Mouse (Mus musculus) kidney, adult 9 months (tissue): ENCODE results near the gene Tex19.1.
A peak's percentile ranks its signal among the peaks of the same experiment; 100 is the strongest.

Experiments used
- DNase-seq: peaks from one replicate; pipeline ENCODE4 v3.0.0; 2022

The Tex19.1 gene

DNA sequence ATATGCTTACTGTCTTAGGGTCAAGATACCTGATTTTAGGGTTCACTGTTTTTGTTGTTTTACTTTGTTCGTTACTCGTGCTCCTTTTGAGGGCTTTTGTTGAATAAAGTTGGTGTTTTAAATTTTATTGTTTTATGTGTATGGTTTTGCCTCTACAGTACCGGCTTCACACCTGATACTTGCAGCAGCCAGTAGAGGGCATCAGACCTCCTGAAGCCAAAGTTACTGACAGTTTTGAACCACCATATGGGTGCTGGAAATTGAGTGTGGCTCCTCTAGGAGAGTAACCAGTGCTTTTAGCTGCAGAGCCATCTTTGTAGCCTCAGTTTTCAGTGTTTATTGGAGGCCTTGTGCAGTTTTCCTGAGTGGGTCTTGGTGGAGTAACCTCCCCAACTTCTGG is 2.2 kb downstream of the Tex19.1 start:
- DNase-seq: no peak

- DNase-seq: no peak
Observed at GRCm38 (mm10) chr11:121154203-121154602, 8.3 kb downstream of the Tex19.1 start.

DNA sequence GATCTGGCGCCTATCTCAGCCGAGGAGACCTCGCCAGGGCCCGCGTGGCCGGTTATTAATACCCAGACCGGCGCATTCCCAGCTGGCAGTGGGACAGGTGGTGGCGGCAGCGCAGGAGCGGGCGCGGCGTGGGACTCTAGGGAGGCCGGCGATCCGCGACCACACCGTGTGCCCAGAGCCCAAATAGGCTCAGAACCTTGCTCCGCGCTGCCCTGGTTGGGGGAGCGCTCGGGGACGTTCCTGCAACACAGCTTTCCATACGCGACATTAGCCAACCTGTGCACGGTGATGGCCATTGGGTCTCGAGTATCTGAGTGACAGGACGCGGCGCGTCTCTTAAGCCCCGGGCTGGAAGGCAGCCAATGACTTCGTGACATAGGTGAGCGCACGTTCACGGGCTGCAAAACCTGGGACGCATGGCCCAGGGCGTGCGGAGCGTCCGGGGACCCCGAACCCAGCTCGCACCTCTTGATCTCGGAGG is 10.5 kb downstream of the Tex19.1 start:
- no peak for DNase-seq

GRCm38 (mm10) chr11:121159971-121160370 is 14.0 kb downstream of the Tex19.1 start, which contains the start of gene Uts2r:
Uts2r (plus strand) TSS chr11:121160271.
- DNase-seq: no peak

GRCm38 (mm10) chr11:121160636-121161346 is 14.8 kb downstream of the Tex19.1 start:
- no peak for DNase-seq

- DNase-seq: no peak
Observed at GRCm38 (mm10) chr11:121163751-121164150, 17.8 kb downstream of the Tex19.1 start.

- DNase-seq: no peak
Observed at GRCm38 (mm10) chr11:121173203-121173602, 27.3 kb downstream of the Tex19.1 start.

- no peak for DNase-seq
Observed at GRCm38 (mm10) chr11:121174234-121174633, 28.3 kb downstream of the Tex19.1 start.

- peak; percentile 53 for DNase-seq
Observed at GRCm38 (mm10) chr11:121176285-121177270, 30.6 kb downstream of the Tex19.1 start.

GRCm38 (mm10) chr11:121189681-121190080 is 43.7 kb downstream of the Tex19.1 start:
- DNase-seq: peak; percentile 69

GRCm38 (mm10) chr11:121192742-121193141 is 46.8 kb downstream of the Tex19.1 start:
- no peak for DNase-seq

GRCm38 (mm10) chr11:121193415-121193814 is 47.5 kb downstream of the Tex19.1 start:
- no peak for DNase-seq
